Mouse (Mus musculus): ENCODE data around the gene Gm10401.
"Not testable (repeated sequence)": the region's sequence is repeated elsewhere in the genome, so short reads cannot be mapped to it uniquely, and the experiment has no call there.

The Gm10401 gene

DNA sequence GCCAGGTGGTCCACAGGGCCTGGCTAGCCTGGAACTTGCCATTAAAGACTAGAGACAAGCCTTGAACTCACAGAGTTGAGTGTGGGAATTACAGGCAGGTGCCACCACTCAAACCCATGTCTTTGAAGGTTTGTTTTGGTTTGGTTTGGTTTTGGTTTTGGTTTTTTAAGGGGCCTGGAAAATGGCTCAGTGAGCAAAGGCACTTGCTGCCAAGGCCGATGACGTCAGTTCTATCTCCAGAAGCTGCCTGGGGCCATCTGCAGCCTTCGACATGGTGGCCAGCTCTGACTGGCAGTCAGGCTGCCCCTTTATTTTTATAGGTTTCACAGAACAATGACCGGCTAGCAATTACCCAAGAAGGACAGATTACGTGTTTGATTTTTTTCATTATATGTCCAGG is 22.9 kb upstream of the Gm10401 start:
- DNase-seq (ENCODE audit: extremely low read depth, low read depth, low spot score) = no peak

DNA sequence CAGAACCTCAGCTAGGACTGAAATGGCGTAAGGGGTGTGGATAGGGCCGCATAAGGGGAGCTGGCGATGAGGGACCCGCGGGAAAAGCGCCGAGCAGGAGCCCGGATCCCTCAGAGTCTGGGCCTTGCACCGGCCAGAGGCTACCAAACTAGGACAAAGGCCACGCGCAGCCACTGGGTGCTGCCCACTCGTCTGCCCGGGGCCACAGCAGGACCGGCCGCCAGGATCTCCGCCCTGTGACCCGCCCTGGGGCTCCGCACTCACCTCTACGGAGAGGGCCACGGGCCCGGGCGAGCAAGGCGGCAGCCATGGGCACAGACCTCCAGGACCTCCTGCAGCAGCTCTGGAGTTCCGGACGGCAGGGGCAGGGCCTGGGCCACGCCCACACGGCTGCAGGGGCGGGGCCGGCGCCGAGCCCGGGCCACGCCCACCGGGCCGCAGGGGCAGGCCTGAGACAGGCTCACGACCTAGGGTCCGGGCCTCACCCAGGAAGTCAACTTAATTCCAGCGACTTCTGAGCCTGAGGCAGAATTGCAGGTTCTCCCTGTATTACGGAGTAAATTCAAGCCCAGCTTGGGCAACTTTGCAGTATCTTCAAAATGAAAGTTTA is 21.0 kb upstream of the Gm10401 start, which contains the start of gene Acads:
Gene Acads, minus strand, starts transcription at position 386 of the 610 bp plus-strand sequence.
- no peak for DNase-seq (ENCODE audit: extremely low read depth, low read depth, low spot score)

DNA sequence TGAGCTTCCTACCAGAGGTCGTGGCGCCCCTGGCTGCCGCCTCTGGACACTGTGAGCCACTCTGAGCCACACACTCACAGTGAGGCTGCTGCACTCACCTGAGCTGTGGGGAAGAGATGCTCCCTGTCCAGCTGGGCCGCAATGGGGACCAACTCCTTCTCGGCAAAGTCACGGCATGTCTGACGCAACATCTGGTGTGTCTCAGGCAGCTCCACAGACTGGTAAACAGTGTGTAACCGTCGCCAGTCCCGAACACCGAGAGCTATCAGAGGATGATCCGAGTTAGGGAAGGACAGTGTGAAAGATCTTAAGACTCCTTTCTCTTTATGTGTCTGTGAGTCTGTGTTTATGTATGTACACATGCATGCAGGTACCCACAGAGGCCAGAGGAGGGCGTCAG is 19.4 kb upstream of the Gm10401 start:
- no peak for DNase-seq (ENCODE audit: extremely low read depth, low read depth, low spot score)

DNA sequence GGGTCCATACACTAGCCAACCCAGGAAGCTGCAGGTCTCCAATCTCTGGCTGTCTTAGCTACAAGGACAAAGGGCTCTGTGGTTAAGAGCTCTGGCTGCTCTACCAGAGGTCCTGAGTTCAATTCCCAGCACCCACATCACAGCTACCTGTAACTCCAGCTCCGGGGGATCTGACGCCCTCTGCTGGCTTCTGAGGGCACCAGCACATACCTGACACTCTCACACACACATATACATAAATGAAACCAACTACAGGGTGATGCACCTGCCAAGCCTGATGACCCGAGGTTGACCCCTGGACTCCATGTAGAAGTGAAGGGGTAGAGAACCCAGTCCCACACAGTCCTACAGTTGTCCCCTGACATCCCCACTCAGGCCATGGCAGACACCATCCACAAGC is 18.3 kb upstream of the Gm10401 start:
- no peak for DNase-seq (ENCODE audit: extremely low read depth, low read depth, low spot score)

DNA sequence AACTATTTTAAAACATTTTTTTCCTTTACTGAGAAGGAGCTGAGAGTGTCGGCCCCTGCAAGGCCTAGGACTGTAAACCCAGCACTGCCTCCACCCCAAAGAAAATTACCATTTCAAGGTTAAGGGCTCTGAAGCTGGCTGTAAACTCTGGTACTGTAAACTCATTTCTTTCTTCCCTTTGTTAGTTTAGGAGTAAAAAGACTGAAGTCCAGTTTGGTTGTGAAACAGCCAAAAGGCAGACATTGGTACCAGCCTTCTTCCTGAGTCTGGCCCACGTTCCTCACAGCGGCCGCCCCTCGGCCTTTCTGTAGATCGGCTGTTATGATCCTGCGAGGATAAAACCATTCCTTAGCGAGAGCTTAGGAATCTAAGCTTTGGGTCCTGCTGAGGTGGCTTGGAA is 16.4 kb upstream of the Gm10401 start:
- DNase-seq (ENCODE audit: extremely low read depth, low read depth, low spot score) = no peak

DNA sequence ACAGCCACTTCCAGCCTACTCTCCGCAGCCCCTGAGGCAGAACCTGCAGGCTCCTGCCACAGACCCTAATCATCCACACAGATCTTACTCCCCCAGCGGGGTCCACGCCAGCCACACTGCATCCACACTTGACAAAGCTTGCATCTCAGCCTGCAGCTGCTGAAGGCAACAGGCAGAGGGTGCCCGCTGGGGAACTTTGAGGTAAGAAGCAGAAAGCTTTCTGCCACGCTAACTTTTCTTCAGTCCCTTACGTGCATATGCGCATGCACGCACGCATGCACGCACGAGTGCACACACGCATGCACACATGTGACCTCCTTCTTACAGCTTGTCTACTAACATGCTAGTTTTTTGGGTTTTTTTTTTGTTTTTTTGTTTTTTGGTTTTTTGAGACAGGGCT is 15.1 kb upstream of the Gm10401 start:
- DNase-seq (ENCODE audit: extremely low read depth, low read depth, low spot score) = no peak

DNA sequence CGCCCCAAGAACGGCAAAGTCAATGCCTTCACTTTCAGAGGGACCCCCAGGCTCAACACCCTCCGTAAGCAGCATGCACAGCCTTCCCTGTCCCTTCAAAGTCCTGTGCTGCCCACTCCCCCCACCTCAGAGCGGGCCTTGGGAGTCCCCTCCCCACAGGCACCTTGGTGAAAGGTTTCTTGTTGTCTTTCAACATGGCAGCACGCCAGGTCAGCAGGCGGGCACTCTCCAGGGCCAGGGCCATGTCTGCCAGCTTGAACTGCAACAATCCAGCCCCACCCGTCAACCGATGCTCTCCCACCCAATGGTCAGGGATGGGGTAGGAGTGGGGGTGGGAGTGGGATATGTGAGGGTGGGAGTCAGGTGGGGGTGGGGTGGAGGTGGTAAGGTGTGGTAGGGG is 13.1 kb upstream of the Gm10401 start:
- DNase-seq (ENCODE audit: extremely low read depth, low read depth, low spot score) = no peak

DNA sequence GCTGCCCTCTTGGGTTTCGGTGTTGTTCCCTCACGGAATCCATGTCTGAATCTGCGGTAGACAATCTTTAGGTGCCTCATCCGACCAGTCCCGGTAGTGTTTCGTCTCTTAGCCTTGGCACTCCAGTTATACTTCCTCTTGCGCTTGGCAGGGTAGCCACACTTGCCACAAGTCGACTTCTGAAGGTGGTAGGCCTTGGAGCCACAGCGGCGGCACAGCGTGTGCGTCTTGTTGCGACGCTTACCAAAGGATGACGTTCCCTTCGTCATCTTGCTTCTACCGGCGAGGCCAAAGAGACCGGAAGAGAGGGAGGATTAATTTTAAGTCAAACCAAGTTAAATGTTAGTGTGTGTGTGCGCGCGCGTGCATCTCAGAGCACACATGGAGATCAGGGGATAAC is 5.2 kb upstream of the Gm10401 start:
- DNase-seq (ENCODE audit: extremely low read depth, low read depth, low spot score) = not testable (repeated sequence)

DNA sequence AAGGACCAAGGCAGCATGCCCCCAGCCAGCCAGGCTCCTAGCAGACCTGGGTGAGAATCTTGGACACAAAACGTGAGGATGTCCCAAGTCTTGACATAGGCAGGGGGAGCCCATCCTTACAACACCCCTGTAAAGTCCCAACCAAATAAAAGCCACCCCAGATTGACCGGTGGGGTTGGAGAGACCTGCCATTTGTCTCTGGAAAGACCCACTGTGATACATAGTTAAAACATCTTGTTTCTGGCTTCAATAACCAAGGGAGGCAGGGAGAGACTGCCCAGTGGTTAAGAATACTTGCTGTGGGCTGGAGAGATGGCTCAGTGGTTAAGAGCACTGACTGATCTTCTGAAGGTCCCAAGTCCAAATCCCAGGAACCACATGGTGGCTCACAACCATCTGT is 4.1 kb upstream of the Gm10401 start:
- DNase-seq (ENCODE audit: extremely low read depth, low read depth, low spot score) = no peak

DNA sequence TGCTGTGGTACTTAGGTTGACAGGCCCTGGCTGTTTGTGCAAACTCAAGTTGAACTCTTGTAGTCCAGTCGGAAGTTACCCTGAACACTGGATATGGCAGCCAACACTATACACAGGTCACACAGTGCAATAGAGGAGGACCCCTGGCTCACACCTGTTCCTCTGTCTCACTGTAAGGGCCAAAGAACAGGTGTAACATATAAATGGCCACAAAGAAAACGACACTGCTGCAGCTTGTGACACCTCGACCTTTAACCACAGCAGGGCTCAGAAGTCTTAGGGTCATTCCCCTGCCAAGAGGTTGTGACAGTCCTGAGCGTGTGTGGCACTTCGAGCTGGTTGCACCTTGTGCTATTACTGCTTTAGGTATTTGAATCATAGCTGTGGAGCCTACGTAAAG is 2.4 kb upstream of the Gm10401 start:
- no peak for DNase-seq (ENCODE audit: extremely low read depth, low read depth, low spot score)

DNA sequence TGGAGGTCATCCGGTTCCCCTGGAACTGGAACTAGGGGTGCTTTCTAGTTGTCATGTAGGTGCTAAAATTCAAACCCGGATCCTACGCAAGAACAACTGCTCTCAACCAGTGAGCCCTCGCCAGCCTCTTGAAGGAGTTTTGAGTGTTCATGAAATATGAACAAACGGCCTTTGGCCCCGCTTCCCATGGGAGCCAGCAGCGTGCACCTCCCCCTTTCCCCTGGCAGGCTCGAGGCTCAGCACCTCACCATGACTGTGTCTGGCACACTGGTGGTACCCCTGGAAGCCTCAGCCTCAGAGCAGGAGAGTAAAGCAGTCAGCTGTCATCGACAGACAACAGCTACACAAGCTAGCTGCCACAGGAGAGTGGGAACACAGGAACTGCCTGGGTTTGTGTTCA is 1.9 kb upstream of the Gm10401 start:
- no peak for DNase-seq (ENCODE audit: extremely low read depth, low read depth, low spot score)

DNA sequence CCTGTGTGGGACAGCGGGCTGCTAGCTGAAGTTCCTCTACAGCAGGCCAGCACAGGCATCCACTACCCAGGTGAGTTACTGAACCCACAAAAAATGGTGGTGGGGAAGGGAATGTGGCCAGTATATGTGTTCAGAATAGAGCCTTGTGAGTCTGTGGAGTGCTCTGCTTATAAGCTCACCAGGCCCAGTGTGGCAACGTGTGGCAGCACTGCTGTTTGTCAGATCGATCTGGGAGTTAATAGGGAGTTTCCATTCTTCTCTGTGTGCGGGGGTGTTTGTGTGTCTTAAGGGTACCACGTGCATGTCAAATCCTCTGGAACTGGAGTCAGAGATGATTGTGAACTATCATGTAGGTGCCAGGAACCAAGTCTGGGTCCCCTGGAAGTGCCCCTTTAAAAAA is 1.4 kb upstream of the Gm10401 start:
- DNase-seq (ENCODE audit: extremely low read depth, low read depth, low spot score) = no peak

DNA sequence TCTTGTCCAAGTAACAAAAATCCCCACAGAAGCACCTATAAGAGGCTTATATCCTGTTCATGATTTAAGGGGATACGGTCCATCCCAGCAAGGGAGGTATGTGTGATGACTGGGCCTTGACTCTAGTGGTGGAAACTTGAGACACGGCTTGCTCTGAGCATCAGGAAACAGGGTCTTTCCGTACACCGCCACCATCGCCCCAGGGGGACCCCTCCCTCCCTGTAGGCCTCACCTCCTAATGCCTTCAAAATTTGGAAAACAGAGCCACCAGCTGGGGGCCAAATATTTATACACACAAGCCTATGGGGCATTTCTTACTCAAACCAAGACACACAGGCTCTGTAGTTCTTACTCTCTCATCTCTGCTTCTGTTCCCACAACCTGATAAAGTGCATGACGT is 6.3 kb downstream of the Gm10401 start:
- no peak for DNase-seq (ENCODE audit: extremely low read depth, low read depth, low spot score)

DNA sequence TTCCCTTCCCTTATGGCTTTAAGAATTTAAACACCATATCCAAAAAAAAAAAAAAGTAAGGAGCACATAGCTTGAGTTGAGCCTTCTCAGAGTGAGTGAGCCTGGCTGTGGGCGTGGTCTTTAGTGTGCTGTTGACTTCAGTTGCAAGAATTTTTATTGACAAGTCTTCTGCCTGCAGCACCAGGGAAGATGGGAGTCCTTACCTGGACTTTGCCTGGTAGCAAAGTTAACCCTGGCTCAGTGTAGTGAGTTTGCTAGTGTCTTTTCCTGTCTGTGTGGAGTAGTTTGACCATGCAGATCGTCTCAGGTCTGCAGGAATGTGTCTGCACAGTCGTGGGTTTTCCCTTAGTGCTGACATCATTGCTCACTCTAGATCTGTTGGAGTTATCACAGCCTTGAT is 7.1 kb downstream of the Gm10401 start:
- no peak for DNase-seq (ENCODE audit: extremely low read depth, low read depth, low spot score)

DNA sequence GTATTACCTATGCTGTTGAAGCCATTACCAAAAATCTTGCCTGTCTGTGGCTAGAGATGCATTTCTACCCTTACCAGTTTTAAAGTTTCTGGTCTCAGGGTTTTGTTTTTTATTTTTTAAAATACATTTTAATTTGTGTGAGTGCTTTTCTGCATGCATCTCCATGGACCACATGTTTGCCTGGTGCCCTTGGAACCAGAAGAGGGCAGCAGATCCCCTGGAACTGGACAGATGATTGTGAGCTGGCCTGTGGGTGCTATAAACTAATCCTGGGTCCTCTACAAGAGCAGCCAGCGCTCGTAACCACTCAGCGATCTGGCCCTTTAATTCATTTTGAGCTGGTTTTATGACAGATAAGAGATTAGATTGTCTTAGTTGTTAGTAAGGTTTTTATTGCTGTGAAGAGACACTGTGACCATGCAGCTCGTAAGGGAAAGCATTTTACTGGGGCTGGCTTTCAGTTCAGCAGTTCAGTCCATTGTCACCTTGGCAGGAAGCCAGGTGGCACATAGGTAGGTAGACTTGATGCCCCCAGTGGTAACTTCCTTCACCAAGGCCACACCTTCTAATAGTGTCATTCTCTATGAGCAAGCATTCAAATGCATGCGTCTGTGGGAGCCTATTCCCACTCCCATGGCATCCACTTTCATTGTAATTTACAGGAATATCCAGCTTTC is 8.4 kb downstream of the Gm10401 start:
- DNase-seq (ENCODE audit: extremely low read depth, low read depth, low spot score) = no peak

DNA sequence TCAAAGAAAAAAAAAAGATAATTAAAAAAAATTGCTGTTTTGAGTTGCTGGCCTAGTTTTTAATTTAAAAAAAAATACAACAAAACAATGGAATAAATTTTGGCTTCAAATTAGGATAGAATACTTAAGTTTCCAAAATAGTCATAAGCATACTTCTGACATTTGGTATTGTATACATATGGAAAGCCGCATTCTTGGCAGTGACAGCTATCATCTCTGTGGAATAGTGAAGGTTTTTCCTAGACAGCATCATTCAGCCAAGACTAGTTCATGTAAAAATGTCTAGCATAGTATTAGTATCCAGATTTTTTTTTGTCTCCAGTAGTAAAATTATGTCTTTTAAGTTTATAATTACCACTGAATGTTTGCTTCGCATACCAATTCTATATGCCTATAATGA is 12.4 kb downstream of the Gm10401 start:
- DNase-seq (ENCODE audit: extremely low read depth, low read depth, low spot score) = no peak

DNA sequence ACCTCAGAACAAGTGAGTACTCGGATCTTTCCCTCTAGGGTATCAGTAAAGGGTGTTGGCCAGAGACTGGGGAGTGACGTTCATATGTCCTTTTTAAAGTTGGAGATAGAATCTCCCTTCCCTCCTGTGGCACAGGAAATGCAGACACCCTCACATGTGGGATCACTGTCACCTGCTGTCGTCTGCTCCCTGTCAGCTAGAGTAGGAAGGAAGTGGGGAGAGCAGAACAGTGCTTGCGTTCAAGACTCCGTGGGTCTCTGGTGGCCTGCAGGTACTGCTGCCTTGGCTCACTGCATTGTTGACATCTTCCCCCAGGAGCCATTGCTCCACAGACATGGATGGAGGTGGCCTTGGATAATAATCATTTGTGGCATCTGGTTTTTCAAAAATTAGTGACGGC is 14.6 kb downstream of the Gm10401 start:
- no peak for DNase-seq (ENCODE audit: extremely low read depth, low read depth, low spot score)

DNA sequence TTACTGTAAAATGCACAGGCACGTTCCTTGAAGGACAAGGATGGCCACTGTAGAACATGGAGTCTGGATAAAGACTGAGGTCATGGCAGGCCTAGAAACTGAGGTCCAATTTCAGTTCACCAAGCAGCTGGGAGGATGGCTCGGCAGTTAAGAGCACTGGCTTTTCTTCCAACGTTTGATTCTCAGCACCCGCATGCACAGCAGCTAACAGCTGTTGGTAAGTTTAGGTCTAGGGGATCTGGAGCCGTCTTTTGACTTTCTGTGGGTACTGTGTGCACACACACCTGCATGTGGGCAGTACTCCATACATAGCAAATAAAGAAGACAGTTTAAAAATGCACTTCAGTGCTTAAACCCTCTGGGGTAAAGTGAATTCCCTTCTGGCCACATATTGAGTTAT is 16.5 kb downstream of the Gm10401 start:
- no peak for DNase-seq (ENCODE audit: extremely low read depth, low read depth, low spot score)

DNA sequence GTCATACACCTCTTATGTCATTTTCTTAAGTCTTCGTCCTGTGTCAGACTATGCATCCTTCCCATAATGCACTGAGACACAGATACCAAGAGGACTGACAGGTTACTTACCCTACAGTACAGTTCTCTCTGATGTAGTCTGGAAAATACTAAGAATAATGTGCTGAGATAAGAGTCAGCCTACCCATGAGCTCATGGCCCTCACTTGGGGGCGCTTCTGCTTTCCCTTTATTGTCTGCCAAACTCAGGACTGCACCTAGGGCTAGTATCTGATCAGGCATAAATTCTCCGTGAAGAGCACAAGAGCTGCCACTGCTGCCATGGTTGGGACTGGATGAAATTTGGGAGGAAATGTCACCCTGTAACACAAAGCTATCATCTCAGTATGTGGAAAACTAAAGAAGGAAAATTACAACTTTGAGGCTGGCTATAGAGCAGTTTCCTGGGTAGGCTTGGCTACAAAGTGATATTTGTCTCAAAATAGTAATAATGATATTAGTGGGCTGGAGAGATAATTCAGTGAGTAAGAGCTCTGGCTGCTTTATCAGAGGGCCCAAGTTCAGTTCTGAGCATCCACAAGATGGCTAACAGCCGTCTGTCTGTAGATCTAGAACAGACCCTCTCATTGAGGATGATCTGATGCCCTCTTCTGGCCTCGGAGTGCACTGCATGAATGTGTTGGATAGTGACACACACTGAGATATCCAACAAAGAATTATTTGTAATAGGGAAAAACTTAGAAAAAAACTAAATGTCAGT is 21.8 kb downstream of the Gm10401 start:
- DNase-seq (ENCODE audit: extremely low read depth, low read depth, low spot score) = no peak

DNA sequence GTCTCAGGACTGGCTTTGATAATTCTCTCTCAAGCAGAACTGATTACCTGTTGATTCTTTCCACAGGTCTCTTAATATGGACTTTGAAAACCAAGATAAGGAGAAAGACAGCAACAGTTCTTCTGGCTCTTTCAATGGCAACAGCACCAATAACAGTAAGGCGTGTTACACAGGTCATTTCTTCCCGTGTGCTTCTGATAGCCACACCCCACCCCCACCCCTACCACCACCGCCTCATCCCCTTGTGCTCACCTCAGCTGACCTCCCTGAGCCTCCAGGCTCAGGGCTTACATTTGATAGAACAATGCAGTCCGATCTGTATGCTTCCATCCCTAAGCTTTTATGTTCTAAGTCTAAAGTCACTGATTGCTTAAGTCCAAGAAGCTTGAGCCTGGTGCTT is 23.3 kb downstream of the Gm10401 start:
- no peak for DNase-seq (ENCODE audit: extremely low read depth, low read depth, low spot score)

DNA sequence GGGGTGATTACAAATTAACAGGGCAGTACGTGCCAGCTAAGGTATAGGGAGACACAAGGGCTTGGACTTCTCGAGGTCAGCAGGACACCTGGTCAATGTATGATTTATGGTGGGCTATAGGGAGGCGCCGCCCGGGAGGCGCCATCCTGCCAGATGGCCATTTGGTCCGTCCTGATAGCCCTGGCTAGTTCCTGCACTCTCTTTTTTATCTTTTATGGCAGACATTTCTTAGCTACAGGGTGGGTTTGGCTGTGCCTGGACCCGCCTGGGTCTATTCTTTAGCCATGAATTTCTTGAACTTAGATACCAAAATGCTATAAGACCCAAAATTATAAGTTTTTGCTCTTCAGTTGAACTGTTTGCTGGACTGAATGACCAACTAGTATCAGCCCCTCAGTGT is 24.8 kb downstream of the Gm10401 start:
- not testable (repeated sequence) for DNase-seq (ENCODE audit: extremely low read depth, low read depth, low spot score)

DNA sequence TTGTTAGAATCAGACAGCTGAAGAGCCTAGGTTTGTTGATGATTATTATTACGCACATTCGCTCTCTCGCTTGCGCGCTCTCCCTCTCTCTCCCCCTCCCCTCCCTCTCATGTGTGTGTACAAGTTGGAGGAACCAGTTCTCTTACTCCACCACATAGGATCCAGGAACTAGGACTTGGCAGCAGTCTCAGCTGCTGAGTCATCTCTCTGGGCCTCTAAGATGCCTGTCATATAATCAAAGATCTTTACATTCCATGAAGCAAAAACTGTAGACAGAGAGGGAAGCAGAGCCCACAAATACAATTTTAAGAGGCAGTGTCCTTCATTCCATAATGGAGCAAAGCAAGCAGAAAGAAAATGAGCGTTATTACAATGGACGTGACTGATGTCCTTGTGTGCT is 26.0 kb downstream of the Gm10401 start:
- DNase-seq (ENCODE audit: extremely low read depth, low read depth, low spot score) = peak; percentile 91

All from fat pad, adult 2 months (tissue).